Mouse (Mus musculus): ENCODE measurements around the gene Rbm18.
"Not testable (repeated sequence)": the region's sequence is repeated elsewhere in the genome, so short reads cannot be mapped to it uniquely, and the experiment has no call there.

Rbm18 gene

DNA sequence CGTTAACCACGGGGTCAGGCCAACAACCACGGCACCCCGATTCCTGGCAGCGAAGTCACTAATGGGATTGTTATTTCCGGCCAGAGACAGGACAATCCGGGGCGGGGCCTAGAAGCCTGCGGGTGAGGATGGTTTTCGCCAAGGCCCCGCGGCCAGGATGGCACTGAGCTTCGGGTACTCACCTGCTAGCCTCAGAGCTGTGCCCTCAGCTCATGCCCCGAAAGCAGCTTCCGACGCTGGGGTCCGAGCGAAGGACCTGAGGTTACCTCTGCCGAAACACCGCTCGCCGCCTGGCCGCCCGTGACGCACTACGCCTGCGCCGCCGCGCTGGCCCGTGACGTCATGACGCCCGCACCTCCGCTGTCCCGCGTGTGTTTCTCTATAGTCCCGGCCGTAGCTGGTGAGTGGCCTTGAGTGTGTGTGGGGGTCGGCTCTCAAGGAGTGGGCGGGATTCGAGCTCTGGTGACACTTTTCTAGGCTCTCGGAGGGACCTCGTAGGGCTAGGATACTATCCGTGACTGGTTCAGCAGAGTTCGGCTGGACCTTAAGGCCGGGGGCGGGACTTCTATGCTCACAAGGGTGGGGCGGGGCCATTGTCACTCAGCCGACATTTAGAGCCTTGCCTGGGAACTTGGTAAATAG is at the start of gene Rbm18, which contains the start of gene Mrrf:
Gene Rbm18, minus strand, starts transcription at position 474 of the 642 bp plus-strand sequence.
Gene Mrrf, plus strand, starts transcription at position 90 of the 642 bp plus-strand sequence.
- CTCF ChIA-PET: no interaction called here

- CTCF ChIA-PET: no interaction called here
Observed at GRCm38 (mm10) chr2:36184876-36185275, 48.3 kb upstream of the Rbm18 start.

GRCm38 (mm10) chr2:36184192-36184591 is 47.6 kb upstream of the Rbm18 start:
- CTCF ChIA-PET: no interaction called here

GRCm38 (mm10) chr2:36183278-36183677 is 46.7 kb upstream of the Rbm18 start:
- CTCF ChIA-PET: no interaction called here

DNA sequence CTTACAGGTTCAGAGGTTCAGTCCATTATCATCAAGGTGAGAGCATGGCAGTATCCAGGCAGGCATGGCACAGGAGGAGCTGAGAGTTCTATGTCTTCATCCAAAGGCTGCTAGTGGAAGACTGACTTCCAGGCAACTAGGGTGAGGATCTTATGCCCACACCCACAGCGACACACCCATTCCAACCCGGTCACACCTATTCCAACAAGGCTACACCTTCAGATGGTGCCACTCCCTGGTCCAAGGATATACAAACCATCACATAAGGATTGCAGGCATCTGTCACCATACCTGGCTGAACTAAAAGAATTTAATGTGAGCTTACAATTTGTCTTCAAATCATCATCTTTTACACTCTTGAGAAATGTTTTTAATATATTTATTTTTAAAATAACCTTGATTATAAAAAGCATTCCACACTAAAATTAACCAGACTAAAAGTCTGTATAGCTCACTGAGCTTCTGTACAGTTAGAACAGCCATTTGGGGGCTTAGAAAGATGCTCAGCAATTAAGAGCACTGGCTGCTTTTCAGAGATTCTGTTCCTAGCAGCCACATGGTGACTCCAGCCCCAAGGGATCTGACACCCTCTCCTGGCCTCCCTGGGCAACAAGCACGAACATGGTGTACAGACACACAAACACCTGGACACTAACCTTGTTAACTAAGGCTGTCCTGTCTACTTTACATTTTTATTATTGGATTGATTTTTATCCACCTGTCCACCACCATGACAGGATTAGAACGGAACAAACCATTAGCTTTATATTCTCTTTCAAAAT is 45.2 kb upstream of the Rbm18 start:
- CTCF ChIA-PET: not testable (repeated sequence)

DNA sequence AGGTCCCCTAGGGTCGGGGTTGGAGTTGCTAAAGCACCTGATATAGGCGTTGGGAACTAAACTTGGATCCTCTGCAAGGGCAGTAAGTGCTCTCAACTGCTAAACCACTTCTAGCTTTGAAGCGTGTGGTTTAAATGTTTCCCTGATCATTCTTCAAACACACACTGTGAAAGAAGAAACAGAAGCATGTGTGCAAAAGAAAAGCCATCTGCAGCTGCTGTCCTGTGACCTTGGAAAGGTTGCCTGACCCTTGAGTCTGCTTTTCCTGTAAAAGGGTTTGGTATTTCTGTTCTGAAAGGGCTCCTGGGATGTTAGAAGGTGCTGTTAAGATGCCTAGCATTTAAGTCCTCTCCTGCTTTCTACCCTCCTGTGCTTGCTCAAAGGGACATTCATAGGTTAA is 42.9 kb upstream of the Rbm18 start:
- CTCF ChIA-PET: no interaction called here

- CTCF ChIA-PET: no interaction called here
Observed at GRCm38 (mm10) chr2:36172574-36172973, 36.0 kb upstream of the Rbm18 start.

- CTCF ChIA-PET: no interaction called here
Observed at GRCm38 (mm10) chr2:36172136-36172535, 35.6 kb upstream of the Rbm18 start.

DNA sequence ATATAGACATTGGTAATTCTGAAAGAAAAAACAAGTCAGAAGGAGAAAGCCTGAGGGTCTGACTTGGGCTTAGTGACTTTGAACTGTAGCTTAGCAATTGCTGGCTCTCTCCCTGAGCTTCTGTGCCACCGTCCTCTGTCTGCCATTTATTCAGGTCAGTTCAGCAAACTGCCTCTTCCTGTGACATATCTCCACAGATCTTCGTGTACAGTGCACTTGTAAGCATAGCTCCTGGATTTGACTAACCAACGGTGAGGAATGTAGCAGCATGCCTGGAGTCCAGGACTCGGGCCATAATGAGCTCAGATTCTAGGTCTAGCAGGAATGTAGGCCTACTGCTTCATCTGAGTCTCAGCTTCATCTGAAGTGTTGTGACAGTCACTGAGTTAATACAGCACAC is 32.6 kb upstream of the Rbm18 start:
- CTCF ChIA-PET: no interaction called here

GRCm38 (mm10) chr2:36167990-36168618 is 31.5 kb upstream of the Rbm18 start:
- CTCF ChIA-PET: no interaction called here

DNA sequence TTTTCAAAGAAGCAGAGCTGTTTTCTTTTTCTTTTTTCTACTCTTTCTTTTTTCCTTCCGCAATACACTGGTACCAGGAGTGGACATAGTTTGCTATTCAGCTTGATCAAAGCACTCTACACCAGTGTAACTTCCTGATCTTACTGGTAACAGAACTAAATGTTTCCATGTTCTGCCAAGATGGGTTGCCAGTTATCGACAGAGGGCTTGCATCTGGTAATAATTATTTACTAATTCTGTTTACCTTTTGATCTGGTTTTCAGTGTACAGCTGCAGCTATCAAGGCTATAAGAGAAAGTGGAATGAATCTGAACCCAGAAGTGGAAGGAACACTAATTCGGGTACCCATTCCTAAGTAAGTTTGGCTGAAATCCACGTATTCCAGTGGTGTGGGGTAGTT is 22.8 kb upstream of the Rbm18 start:
- CTCF ChIA-PET: no interaction called here

DNA sequence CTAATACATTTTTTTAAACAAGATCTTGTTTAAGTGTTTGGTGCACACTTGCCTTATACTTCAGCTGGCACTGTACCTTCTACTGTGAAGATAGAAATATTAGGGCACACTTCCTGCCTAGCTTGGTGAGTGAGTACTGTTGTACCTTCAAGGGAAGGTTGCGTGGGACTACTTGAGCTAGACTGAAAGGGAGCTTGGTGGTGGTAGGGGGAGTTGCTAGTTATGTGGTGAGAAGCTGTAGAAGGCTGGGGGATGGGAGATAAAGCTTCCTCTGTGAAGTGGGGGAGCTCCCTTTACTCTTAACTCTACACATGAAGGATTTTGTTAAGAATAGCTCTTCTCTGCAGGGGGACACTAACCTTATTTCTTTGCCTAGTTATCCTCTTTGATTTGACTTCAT is 20.9 kb upstream of the Rbm18 start:
- CTCF ChIA-PET: no interaction called here

- CTCF ChIA-PET: not testable (repeated sequence)
Observed at GRCm38 (mm10) chr2:36152401-36152800, 15.8 kb upstream of the Rbm18 start.

GRCm38 (mm10) chr2:36148876-36149365 is 12.3 kb upstream of the Rbm18 start:
- CTCF ChIA-PET: no interaction called here

- CTCF ChIA-PET: no interaction called here
Observed at GRCm38 (mm10) chr2:36139096-36139495, 2.5 kb upstream of the Rbm18 start.

DNA sequence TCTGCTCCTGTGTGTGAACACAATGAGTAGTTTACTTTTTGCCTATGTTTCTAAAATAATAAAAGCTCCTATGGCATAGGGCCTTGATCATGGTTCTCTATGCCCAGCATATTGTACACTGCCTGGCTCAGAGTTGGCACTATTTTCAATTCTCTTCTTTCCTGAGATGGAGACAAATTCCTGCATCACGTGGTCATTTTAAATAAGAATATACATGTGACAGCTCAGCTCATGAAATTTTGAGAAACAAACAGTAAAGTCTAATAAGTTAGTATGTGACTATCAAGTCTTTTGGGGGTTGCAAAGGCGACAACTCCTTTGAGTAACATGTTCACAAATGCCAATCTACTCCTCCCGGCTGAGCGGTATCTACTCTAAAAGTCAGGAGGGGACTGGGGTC is 686 bp downstream of the Rbm18 start:
- CTCF ChIA-PET: no interaction called here

GRCm38 (mm10) chr2:36129051-36129450 is 7.5 kb downstream of the Rbm18 start:
- CTCF ChIA-PET: interaction anchor here (0.9 kb wide), 1 partner anchor 86 kb away, joined by 3 read pairs; no protein-coding TSS in a partner anchor

- CTCF ChIA-PET: no interaction called here
Observed at GRCm38 (mm10) chr2:36127973-36128372, 8.6 kb downstream of the Rbm18 start.

DNA sequence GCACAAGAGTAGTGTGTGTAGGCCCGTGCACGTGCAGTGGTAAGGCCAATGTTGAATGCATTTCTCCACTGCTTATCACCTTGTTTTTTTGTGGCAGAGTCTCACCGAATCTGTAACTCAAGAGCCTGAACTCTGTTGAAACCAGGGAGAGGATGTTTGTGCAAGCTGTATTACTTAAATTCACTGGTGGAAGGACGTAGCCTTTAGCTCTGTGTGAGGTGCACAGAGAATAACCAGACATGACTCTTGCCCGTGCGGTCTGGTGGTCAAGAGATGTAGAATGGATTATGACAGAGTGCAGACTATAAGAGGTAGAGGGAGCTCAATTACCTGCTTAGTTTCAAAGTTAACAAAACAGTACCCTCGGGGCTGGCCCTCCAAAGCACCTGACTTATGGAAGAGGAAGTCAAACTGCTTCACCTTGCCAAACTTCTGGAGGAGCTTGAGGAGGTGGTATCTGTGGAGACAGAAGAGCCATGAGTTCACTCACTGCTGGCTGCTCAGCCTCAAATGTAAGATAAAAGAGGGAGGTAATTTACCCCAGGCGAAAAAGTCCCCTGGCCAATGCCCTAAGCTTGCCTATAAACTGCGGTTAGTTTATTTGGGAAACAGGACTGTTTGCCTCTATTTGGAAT is 9.7 kb downstream of the Rbm18 start:
- CTCF ChIA-PET: interaction anchor here (0.6 kb wide), 1 partner anchor 102 kb away, joined by 3 read pairs; no protein-coding TSS in a partner anchor

- CTCF ChIA-PET: no interaction called here
Observed at GRCm38 (mm10) chr2:36112632-36113031, 23.9 kb downstream of the Rbm18 start.

DNA sequence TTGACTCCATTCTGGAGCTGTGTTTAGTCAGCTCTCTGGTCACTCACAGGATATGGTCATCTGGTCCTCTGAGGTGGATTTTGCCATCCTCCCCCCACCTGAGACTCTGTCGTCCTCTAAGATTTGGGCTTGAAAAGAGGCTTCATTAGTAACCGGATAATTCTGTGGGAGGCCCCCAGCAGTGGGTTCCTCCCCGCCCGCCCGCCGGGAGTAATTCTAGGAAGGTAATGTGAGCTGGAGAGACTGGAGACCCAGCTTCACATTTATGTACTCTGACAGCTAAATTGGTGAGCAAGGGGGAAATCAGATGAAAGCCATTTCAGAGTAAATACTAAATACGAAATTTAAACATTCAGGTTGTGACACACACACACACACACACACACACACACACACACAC is 28.0 kb downstream of the Rbm18 start:
- CTCF ChIA-PET: no interaction called here

DNA sequence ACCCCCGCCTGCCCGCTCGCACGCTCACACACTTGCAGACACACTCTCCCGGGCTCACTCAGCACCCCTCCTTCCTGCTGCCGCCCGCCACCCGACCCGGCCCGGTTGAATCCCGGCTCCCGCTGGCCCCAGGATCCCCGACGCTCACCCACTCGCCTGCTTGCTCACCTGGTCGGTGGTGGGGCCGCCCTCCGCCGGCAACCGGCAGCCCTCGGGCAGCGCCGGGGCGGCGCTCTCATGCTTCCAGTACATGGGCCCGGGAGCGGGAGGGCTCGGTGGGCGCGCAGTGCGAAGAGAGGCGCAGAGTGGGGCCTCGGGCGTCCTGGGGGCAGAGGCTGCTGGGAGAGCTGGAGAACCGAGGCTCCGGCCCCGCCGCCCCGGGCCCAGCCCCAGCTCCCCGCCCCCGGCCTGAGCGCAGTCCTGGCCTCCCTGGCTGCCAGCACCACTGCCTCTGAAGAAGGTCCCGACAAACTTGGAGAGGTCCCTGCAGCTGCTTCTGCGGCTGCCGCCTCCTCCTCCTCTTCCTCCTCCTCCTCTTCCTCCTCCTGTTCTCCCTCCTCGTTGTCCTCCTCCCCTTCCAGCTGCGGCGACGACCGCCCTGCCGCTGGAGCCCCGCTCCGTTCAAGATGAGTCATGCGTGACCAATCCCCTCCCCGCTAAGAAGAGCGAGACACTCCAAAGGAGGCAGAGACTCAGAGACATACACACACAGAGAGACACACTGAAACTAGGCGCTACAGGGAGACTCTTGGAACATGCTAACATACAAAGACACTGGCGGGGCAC is 31.4 kb downstream of the Rbm18 start, which contains the start of gene Lhx6:
Gene Lhx6, minus strand, starts transcription at position 453 of the 786 bp plus-strand sequence.
- CTCF ChIA-PET: no interaction called here
